Mouse (Mus musculus): ENCODE results near the gene Thoc2.
"Not testable (repeated sequence)": the region's sequence is repeated elsewhere in the genome, so short reads cannot be mapped to it uniquely, and the experiment has no call there.

- TF ChIP-seq CEBPB (IDR thresholded peaks at IDR 0.05; ENCODE audit: low read depth); CTCF (IDR thresholded peaks at IDR 0.05; ENCODE audit: control insufficient read depth, insufficient read depth, insufficient read length): not testable (repeated sequence)
These were observed 11.3 kb upstream of the Thoc2 start for GRCm38 (mm10) chrX:41931821-41932220.
